ENCODE assay signal across 9 mouse cellular contexts in genomic region chr15:82081161-82081560, GRCm38 (mm10). TPM values are rescaled to one million over a fixed set of nuclear protein-coding genes. Genes with fewer than 3 reads are reported as not detected.
DNase-seq lines count a peak whose midpoint lies in the region; ATAC-seq and TF ChIP-seq lines count a peak whose summit lies in the region.
"Had no signal": no experiment of that assay in that cellular context is flagged by ENCODE, and none has a peak within 500 bp of the region (broad histone marks: within the 10 kb centered on the region; RNA-seq: fewer than 3 reads in every experiment).

No protein-coding gene starts in this region.

- no peak overlapping the region for H3K4me2 ChIP-seq in kidney, embryonic 14.5 days (replicated peaks; ENCODE audit: low read depth, low read length)
- H3K4me2 ChIP-seq in embryonic facial prominence, embryonic 14.5 days (ENCODE audit: low read depth, low read length): no peak overlapping the region
- no peak overlapping the region for H3K4me2 ChIP-seq in intestine, embryonic 16.5 days (ENCODE audit: low read depth, low read length)

- peak; percentile 54 for TF ChIP-seq CTCF in bone marrow, adult 2 months (IDR thresholded peaks at IDR 0.05; ENCODE audit: control insufficient read depth, insufficient read depth, low read length)

- no peak overlapping the region for H3K27ac ChIP-seq in kidney, embryonic 14.5 days (ENCODE audit: low read depth, low read length)
- H3K27ac ChIP-seq in bone marrow, adult 2 months (ENCODE audit: control insufficient read depth, insufficient read depth, low read depth, low read length, poor library complexity): no peak overlapping the region
- H3K27ac ChIP-seq in embryonic facial prominence, embryonic 14.5 days (replicated peaks; ENCODE audit: low read depth, low read length): no peak overlapping the region
- no peak overlapping the region for H3K27ac ChIP-seq in intestine, embryonic 16.5 days (ENCODE audit: low read length)

- WGBS in kidney, embryonic 14.5 days: 38% methylated on average over 7 of the region's 7 CpGs
- WGBS in bone marrow, adult 2 months: 23% methylated on average over 7 of the region's 7 CpGs
- 45% methylated on average over 5 of the region's 7 CpGs for WGBS in embryonic facial prominence, embryonic 14.5 days
- WGBS in intestine, embryonic 16.5 days: 35% methylated on average over 7 of the region's 7 CpGs

- no peaks in the 10 kb centered on the region for H3K9me3 ChIP-seq in kidney, embryonic 14.5 days (ENCODE audit: control insufficient read depth, low read length)
- H3K9me3 ChIP-seq in embryonic facial prominence, embryonic 14.5 days (ENCODE audit: control insufficient read depth, low read length): no peaks in the 10 kb centered on the region
- no peaks in the 10 kb centered on the region for H3K9me3 ChIP-seq in intestine, embryonic 16.5 days (ENCODE audit: control insufficient read depth, low read length)

- no peaks in the 10 kb centered on the region for H3K27me3 ChIP-seq in kidney, embryonic 14.5 days (ENCODE audit: control insufficient read depth, insufficient read depth, low read length)
- H3K27me3 ChIP-seq in embryonic facial prominence, embryonic 14.5 days (replicated peaks; ENCODE audit: control insufficient read depth, insufficient read depth, low read length): no peaks in the 10 kb centered on the region
- no peaks in the 10 kb centered on the region for H3K27me3 ChIP-seq in splenic B cell, adult 2 months (ENCODE audit: control insufficient read depth, insufficient read depth, low read length, poor library complexity, severe bottlenecking)
- H3K27me3 ChIP-seq in intestine, embryonic 16.5 days (replicated peaks; ENCODE audit: control insufficient read depth, insufficient read depth, low read length): peaks cover 13% of the 10 kb centered on the region

- H3K9ac ChIP-seq in kidney, embryonic 14.5 days (ENCODE audit: low read depth, low read length): no peak overlapping the region
- H3K9ac ChIP-seq in embryonic facial prominence, embryonic 14.5 days (ENCODE audit: low read depth, low read length): no peak overlapping the region
- no peak overlapping the region for H3K9ac ChIP-seq in intestine, embryonic 16.5 days (ENCODE audit: low read depth, low read length)

- TF ChIP-seq POLR2A in bone marrow, adult 2 months (IDR thresholded peaks at IDR 0.05; ENCODE audit: borderline replicate concordance, control insufficient read depth, low read depth, low read length): no peak

- no peak for ATAC-seq in kidney, embryonic 14.5 days (ENCODE audit: low FRiP score, low TSS enrichment)
- ATAC-seq in embryonic facial prominence, embryonic 14.5 days (ENCODE audit: low read depth): peak; percentile 72
- ATAC-seq in megakaryocyte, adult 5-6 weeks (ENCODE audit: poor library complexity, severe bottlenecking): 0 out of 2 replicates have a peak, but pooled peaks have one; percentile 18
- no peak for ATAC-seq in intestine, embryonic 16.5 days

- no peaks in the 10 kb centered on the region for H3K4me1 ChIP-seq in kidney, embryonic 14.5 days (ENCODE audit: control insufficient read depth, insufficient read depth, low read length)
- no peaks in the 10 kb centered on the region for H3K4me1 ChIP-seq in bone marrow, adult 2 months (ENCODE audit: control insufficient read depth, insufficient read depth, low read length)
- H3K4me1 ChIP-seq in embryonic facial prominence, embryonic 14.5 days (ENCODE audit: control insufficient read depth, insufficient read depth, low read length): no peaks in the 10 kb centered on the region
- H3K4me1 ChIP-seq in intestine, embryonic 16.5 days (ENCODE audit: control insufficient read depth, insufficient read depth, low read length): no peaks in the 10 kb centered on the region

- no peak overlapping the region for H3K4me3 ChIP-seq in kidney, embryonic 14.5 days (ENCODE audit: low read length)
- H3K4me3 ChIP-seq in bone marrow, adult 2 months (replicated peaks; ENCODE audit: control insufficient read depth, low read depth, low read length): no peak overlapping the region
- H3K4me3 ChIP-seq in embryonic facial prominence, embryonic 14.5 days (ENCODE audit: low read depth, low read length): no peak overlapping the region
- H3K4me3 ChIP-seq in intestine, embryonic 16.5 days (ENCODE audit: low read length): no peak overlapping the region

- no peaks in the 10 kb centered on the region for H3K36me3 ChIP-seq in kidney, embryonic 14.5 days (ENCODE audit: control insufficient read depth, insufficient read depth, low read length)
- no peaks in the 10 kb centered on the region for H3K36me3 ChIP-seq in embryonic facial prominence, embryonic 14.5 days (ENCODE audit: control insufficient read depth, insufficient read depth, low read length)
- H3K36me3 ChIP-seq in splenic B cell, adult 2 months (ENCODE audit: control insufficient read depth, insufficient read depth, low read length, poor library complexity, severe bottlenecking): no peaks in the 10 kb centered on the region
- no peaks in the 10 kb centered on the region for H3K36me3 ChIP-seq in intestine, embryonic 16.5 days (ENCODE audit: control insufficient read depth, insufficient read depth, low read length)

- DNase-seq in kidney, adult 11 months: peak; percentile 5
- DNase-seq in embryonic facial prominence, embryonic 14.5 days (ENCODE audit: low spot score): peak; percentile 13
- DNase-seq in kidney, postnatal 4 days: peak; percentile 25 to 40
- DNase-seq in splenic B cell, adult 2 months (ENCODE audit: low read depth, low spot score): peak; percentile 76

RNA-seq across cellular contexts. Expression of gene Mei1, which starts 11.4 kb away (rescaled TPM):
- 0.07 TPM in 1 of 2 replicates, not detected in the other for polyA plus RNA-seq in kidney, embryonic 14.5 days (2014; fragmentation: Nextera tagmentation; extraction: Ambion mirVana)
- not detected in 2 replicates for polyA plus RNA-seq in bone marrow, adult 2 months (2011; ENCODE audit: insufficient read depth, insufficient read length, low replicate concordance, missing spikeins)
- polyA plus RNA-seq in embryonic facial prominence, embryonic 14.5 days (2014; fragmentation: Nextera tagmentation; extraction: Ambion mirVana): 0.14 TPM in 1 of 2 replicates, not detected in the other
- not detected in 2 replicates for total RNA-seq in megakaryocyte, adult 5-6 weeks (2015)
- total RNA-seq in megakaryocyte, adult 5-6 weeks (2017): not detected in 2 replicates
- not detected in 2 replicates for polyA plus RNA-seq in intestine, embryonic 16.5 days (2015; fragmentation: Nextera tagmentation; extraction: Ambion mirVana)

RNA-seq across cellular contexts. Expression of gene 4930407I10Rik, which starts 22.2 kb away (rescaled TPM):
- polyA plus RNA-seq in kidney, embryonic 14.5 days (2014; fragmentation: Nextera tagmentation; extraction: Ambion mirVana): not detected in 2 replicates
- polyA plus RNA-seq in bone marrow, adult 2 months (2011; ENCODE audit: insufficient read depth, insufficient read length, low replicate concordance, missing spikeins): not detected in 2 replicates
- polyA plus RNA-seq in embryonic facial prominence, embryonic 14.5 days (2014; fragmentation: Nextera tagmentation; extraction: Ambion mirVana): not detected in 2 replicates
- total RNA-seq in megakaryocyte, adult 5-6 weeks (2015): not detected in 2 replicates
- not detected in 2 replicates for total RNA-seq in megakaryocyte, adult 5-6 weeks (2017)
- not detected in 2 replicates for polyA plus RNA-seq in intestine, embryonic 16.5 days (2015; fragmentation: Nextera tagmentation; extraction: Ambion mirVana)
- polyA plus RNA-seq: large intestine, adult 2 months had no signal

RNA-seq across cellular contexts. Expression of gene Snu13, which starts 33.8 kb away (rescaled TPM):
- polyA plus RNA-seq in kidney, embryonic 14.5 days (2014; fragmentation: Nextera tagmentation; extraction: Ambion mirVana): 342 and 399 TPM in 2 replicates
- polyA plus RNA-seq in bone marrow, adult 2 months (2011; ENCODE audit: insufficient read depth, insufficient read length, low replicate concordance, missing spikeins): 119 and 144 TPM in 2 replicates
- polyA plus RNA-seq in embryonic facial prominence, embryonic 14.5 days (2014; fragmentation: Nextera tagmentation; extraction: Ambion mirVana): 262 and 292 TPM in 2 replicates
- 104 and 106 TPM in 2 replicates for total RNA-seq in megakaryocyte, adult 5-6 weeks (2015)
- 79.1 and 80.3 TPM in 2 replicates for total RNA-seq in megakaryocyte, adult 5-6 weeks (2017)
- 215 and 246 TPM in 2 replicates for polyA plus RNA-seq in intestine, embryonic 16.5 days (2015; fragmentation: Nextera tagmentation; extraction: Ambion mirVana)

RNA-seq across cellular contexts. Expression of gene Ccdc134, which starts 46.6 kb away (rescaled TPM):
- polyA plus RNA-seq in kidney, embryonic 14.5 days (2014; fragmentation: Nextera tagmentation; extraction: Ambion mirVana): 12.8 and 19.6 TPM in 2 replicates
- polyA plus RNA-seq in bone marrow, adult 2 months (2011; ENCODE audit: insufficient read depth, insufficient read length, low replicate concordance, missing spikeins): 23.8 and 28.2 TPM in 2 replicates
- polyA plus RNA-seq in embryonic facial prominence, embryonic 14.5 days (2014; fragmentation: Nextera tagmentation; extraction: Ambion mirVana): 29.6 and 30.2 TPM in 2 replicates
- total RNA-seq in megakaryocyte, adult 5-6 weeks (2015): 7.8 and 8.8 TPM in 2 replicates
- total RNA-seq in megakaryocyte, adult 5-6 weeks (2017): 22.6 and 23.5 TPM in 2 replicates
- polyA plus RNA-seq in intestine, embryonic 16.5 days (2015; fragmentation: Nextera tagmentation; extraction: Ambion mirVana): 9.8 and 11.6 TPM in 2 replicates

RNA-seq across cellular contexts. Expression of gene Desi1, which starts 47.5 kb away (rescaled TPM):
- 18.9 and 33.0 TPM in 2 replicates for polyA plus RNA-seq in kidney, embryonic 14.5 days (2014; fragmentation: Nextera tagmentation; extraction: Ambion mirVana)
- polyA plus RNA-seq in bone marrow, adult 2 months (2011; ENCODE audit: insufficient read depth, insufficient read length, low replicate concordance, missing spikeins): 12.5 and 22.7 TPM in 2 replicates
- polyA plus RNA-seq in embryonic facial prominence, embryonic 14.5 days (2014; fragmentation: Nextera tagmentation; extraction: Ambion mirVana): 27.2 and 27.7 TPM in 2 replicates
- 19.1 and 26.3 TPM in 2 replicates for total RNA-seq in megakaryocyte, adult 5-6 weeks (2015)
- total RNA-seq in megakaryocyte, adult 5-6 weeks (2017): 2.6 and 3.9 TPM in 2 replicates
- 17.1 and 19.6 TPM in 2 replicates for polyA plus RNA-seq in intestine, embryonic 16.5 days (2015; fragmentation: Nextera tagmentation; extraction: Ambion mirVana)

Comparison
In these comparisons a context has a peak if more than half of its experiments do, and no peak if none do; other contexts are left out.
1. DNase-seq: peak in every context shown above with its lines; median percentile 76 in splenic B cell, adult 2 months; 32 in kidney, postnatal 4 days; 13 in embryonic facial prominence, embryonic 14.5 days; 5 in kidney, adult 11 months.
2. ATAC-seq: peak in embryonic facial prominence, embryonic 14.5 days (single experiment) and megakaryocyte, adult 5-6 weeks (single experiment); none in kidney, embryonic 14.5 days (single experiment) and intestine, embryonic 16.5 days (single experiment).